Mouse (Mus musculus): ENCODE data around the gene Ttc17. TPM values are rescaled to one million over a fixed set of nuclear protein-coding genes. Genes with fewer than 3 reads are reported as not detected.

The Ttc17 gene
- polyA plus RNA-seq, 1 experiment from 2014 or later = 19.7 TPM

GRCm38 (mm10) chr2:94329336-94329735 lies 77.2 kb downstream of the Ttc17 start:
- no peak for ATAC-seq (ENCODE audit: insufficient read depth, low FRiP score)
- Histone ChIP-seq H3K4me2 (ENCODE audit: low read depth, low read length) (no peak overlapping the region), H3K4me3 (replicated peaks; ENCODE audit: low read length) (no peak overlapping the region), H3K36me3 (ENCODE audit: control insufficient read depth, insufficient read depth, low read length) (peaks cover 6% of the 10 kb centered on the region), H3K27me3 (ENCODE audit: control insufficient read depth, insufficient read depth, low read length) (no peaks in the 10 kb centered on the region), H3K4me1 (ENCODE audit: control insufficient read depth, insufficient read depth, low read length) (no peaks in the 10 kb centered on the region), H3K9me3 (replicated peaks; ENCODE audit: control insufficient read depth, low read length) (no peaks in the 10 kb centered on the region), H3K9ac (ENCODE audit: low read length) (no peak overlapping the region), H3K27ac (ENCODE audit: low read length) (no peak overlapping the region)
- 90% methylated on average over 13 of the region's 13 CpGs for WGBS

GRCm38 (mm10) chr2:94327836-94328235 lies 78.7 kb downstream of the Ttc17 start:
- ATAC-seq (ENCODE audit: insufficient read depth, low FRiP score) = no peak
- Histone ChIP-seq H3K4me2 (ENCODE audit: low read depth, low read length) (no peak overlapping the region), H3K27me3 (ENCODE audit: control insufficient read depth, insufficient read depth, low read length) (no peaks in the 10 kb centered on the region), H3K36me3 (ENCODE audit: control insufficient read depth, insufficient read depth, low read length) (peaks cover 17% of the 10 kb centered on the region), H3K9ac (ENCODE audit: low read length) (no peak overlapping the region), H3K27ac (ENCODE audit: low read length) (no peak overlapping the region), H3K9me3 (replicated peaks; ENCODE audit: control insufficient read depth, low read length) (no peaks in the 10 kb centered on the region), H3K4me1 (ENCODE audit: control insufficient read depth, insufficient read depth, low read length) (no peaks in the 10 kb centered on the region), H3K4me3 (replicated peaks; ENCODE audit: low read length) (no peak overlapping the region)
- 97% methylated on average over 3 of the region's 3 CpGs for WGBS

- Histone ChIP-seq H3K4me2 (ENCODE audit: low read depth, low read length) (no peak overlapping the region), H3K4me1 (ENCODE audit: control insufficient read depth, insufficient read depth, low read length) (no peaks in the 10 kb centered on the region), H3K36me3 (ENCODE audit: control insufficient read depth, insufficient read depth, low read length) (peaks cover 13% of the 10 kb centered on the region; the same call in 1 of the 2 replicates), H3K9ac (ENCODE audit: low read length) (no peak overlapping the region), H3K27me3 (ENCODE audit: control insufficient read depth, insufficient read depth, low read length) (no peaks in the 10 kb centered on the region), H3K4me3 (replicated peaks; ENCODE audit: low read length) (no peak overlapping the region), H3K9me3 (replicated peaks; ENCODE audit: control insufficient read depth, low read length) (no peaks in the 10 kb centered on the region), H3K27ac (ENCODE audit: low read length) (no peak overlapping the region)
- no peak for ATAC-seq (ENCODE audit: insufficient read depth, low FRiP score)
- WGBS = 69% methylated on average over 2 of the region's 2 CpGs
Observed at GRCm38 (mm10) chr2:94319780-94320179, 86.7 kb downstream of the Ttc17 start.

- H3K27me3 ChIP-seq (ENCODE audit: control insufficient read depth, insufficient read depth, low read length) = no peaks in the 10 kb centered on the region
- no peak overlapping the region for H3K9ac ChIP-seq (ENCODE audit: low read length)
- no peak overlapping the region for H3K4me2 ChIP-seq (ENCODE audit: low read depth, low read length)
- no peaks in the 10 kb centered on the region for H3K4me1 ChIP-seq (ENCODE audit: control insufficient read depth, insufficient read depth, low read length)
- no peak overlapping the region for H3K4me3 ChIP-seq (replicated peaks; ENCODE audit: low read length)
- H3K36me3 ChIP-seq (ENCODE audit: control insufficient read depth, insufficient read depth, low read length) = 0 out of 2 replicates have a peak, but pooled peaks cover 5% of the 10 kb centered on the region
- H3K9me3 ChIP-seq (replicated peaks; ENCODE audit: control insufficient read depth, low read length) = no peaks in the 10 kb centered on the region
- no peak overlapping the region for H3K27ac ChIP-seq (ENCODE audit: low read length)
- ATAC-seq (ENCODE audit: insufficient read depth, low FRiP score) = no peak
- 73% methylated on average over 5 of the region's 5 CpGs for WGBS
Observed at GRCm38 (mm10) chr2:94316526-94316925, 90.0 kb downstream of the Ttc17 start.

GRCm38 (mm10) chr2:94303984-94304383 lies 102.5 kb downstream of the Ttc17 start:
- ATAC-seq (ENCODE audit: insufficient read depth, low FRiP score) = no peak
- H3K4me3 ChIP-seq (replicated peaks; ENCODE audit: low read length) = no peak overlapping the region
- no peaks in the 10 kb centered on the region for H3K27me3 ChIP-seq (ENCODE audit: control insufficient read depth, insufficient read depth, low read length)
- H3K27ac ChIP-seq (ENCODE audit: low read length) = no peak overlapping the region
- no peaks in the 10 kb centered on the region for H3K4me1 ChIP-seq (ENCODE audit: control insufficient read depth, insufficient read depth, low read length)
- no peak overlapping the region for H3K9ac ChIP-seq (ENCODE audit: low read length)
- no peak overlapping the region for H3K4me2 ChIP-seq (ENCODE audit: low read depth, low read length)
- H3K36me3 ChIP-seq (ENCODE audit: control insufficient read depth, insufficient read depth, low read length) = peaks cover 19% of the 10 kb centered on the region
- WGBS = 92% methylated on average over 10 of the region's 10 CpGs
- H3K9me3 ChIP-seq (replicated peaks; ENCODE audit: control insufficient read depth, low read length) = no peaks in the 10 kb centered on the region

GRCm38 (mm10) chr2:94302393-94302792 lies 104.1 kb downstream of the Ttc17 start:
- no peaks in the 10 kb centered on the region for H3K27me3 ChIP-seq (ENCODE audit: control insufficient read depth, insufficient read depth, low read length)
- no peak overlapping the region for H3K4me3 ChIP-seq (replicated peaks; ENCODE audit: low read length)
- H3K4me1 ChIP-seq (ENCODE audit: control insufficient read depth, insufficient read depth, low read length) = no peaks in the 10 kb centered on the region
- H3K9ac ChIP-seq (ENCODE audit: low read length) = no peak overlapping the region
- peaks cover 19% of the 10 kb centered on the region for H3K36me3 ChIP-seq (ENCODE audit: control insufficient read depth, insufficient read depth, low read length)
- H3K9me3 ChIP-seq (replicated peaks; ENCODE audit: control insufficient read depth, low read length) = no peaks in the 10 kb centered on the region
- no peak overlapping the region for H3K4me2 ChIP-seq (ENCODE audit: low read depth, low read length)
- H3K27ac ChIP-seq (ENCODE audit: low read length) = no peak overlapping the region
- 52% methylated on average over 5 of the region's 5 CpGs for WGBS
- no peak for ATAC-seq (ENCODE audit: insufficient read depth, low FRiP score)

- Histone ChIP-seq H3K36me3 (ENCODE audit: control insufficient read depth, insufficient read depth, low read length) (peaks cover 19% of the 10 kb centered on the region), H3K4me2 (ENCODE audit: low read depth, low read length) (no peak overlapping the region), H3K4me3 (replicated peaks; ENCODE audit: low read length) (no peak overlapping the region), H3K4me1 (ENCODE audit: control insufficient read depth, insufficient read depth, low read length) (no peaks in the 10 kb centered on the region), H3K27ac (ENCODE audit: low read length) (no peak overlapping the region), H3K27me3 (ENCODE audit: control insufficient read depth, insufficient read depth, low read length) (no peaks in the 10 kb centered on the region), H3K9me3 (replicated peaks; ENCODE audit: control insufficient read depth, low read length) (no peaks in the 10 kb centered on the region), H3K9ac (ENCODE audit: low read length) (no peak overlapping the region)
- 88% methylated on average over 8 of the region's 8 CpGs for WGBS
- ATAC-seq (ENCODE audit: insufficient read depth, low FRiP score) = no peak
Observed at GRCm38 (mm10) chr2:94301749-94302148, 104.7 kb downstream of the Ttc17 start.

GRCm38 (mm10) chr2:94297467-94297866 lies 109.0 kb downstream of the Ttc17 start:
- Histone ChIP-seq H3K27ac (ENCODE audit: low read length) (no peak overlapping the region), H3K27me3 (ENCODE audit: control insufficient read depth, insufficient read depth, low read length) (no peaks in the 10 kb centered on the region), H3K4me2 (ENCODE audit: low read depth, low read length) (no peak overlapping the region), H3K36me3 (ENCODE audit: control insufficient read depth, insufficient read depth, low read length) (peaks cover 14% of the 10 kb centered on the region), H3K9me3 (replicated peaks; ENCODE audit: control insufficient read depth, low read length) (no peaks in the 10 kb centered on the region), H3K4me3 (replicated peaks; ENCODE audit: low read length) (no peak overlapping the region), H3K9ac (ENCODE audit: low read length) (no peak overlapping the region), H3K4me1 (ENCODE audit: control insufficient read depth, insufficient read depth, low read length) (no peaks in the 10 kb centered on the region)
- ATAC-seq (ENCODE audit: insufficient read depth, low FRiP score) = no peak
- 65% methylated on average over 3 of the region's 3 CpGs for WGBS

- Histone ChIP-seq H3K4me1 (ENCODE audit: control insufficient read depth, insufficient read depth, low read length) (0 out of 2 replicates have a peak, but pooled peaks cover 2% of the 10 kb centered on the region), H3K4me2 (ENCODE audit: low read depth, low read length) (no peak overlapping the region), H3K27me3 (ENCODE audit: control insufficient read depth, insufficient read depth, low read length) (no peaks in the 10 kb centered on the region), H3K27ac (ENCODE audit: low read length) (no peak overlapping the region), H3K9me3 (replicated peaks; ENCODE audit: control insufficient read depth, low read length) (no peaks in the 10 kb centered on the region), H3K4me3 (replicated peaks; ENCODE audit: low read length) (no peak overlapping the region), H3K36me3 (ENCODE audit: control insufficient read depth, insufficient read depth, low read length) (no peaks in the 10 kb centered on the region), H3K9ac (ENCODE audit: low read length) (no peak overlapping the region)
- no peak for ATAC-seq (ENCODE audit: insufficient read depth, low FRiP score)
- WGBS = 2% methylated on average over 5 of the region's 5 CpGs
Observed at GRCm38 (mm10) chr2:94290483-94290882, 116.0 kb downstream of the Ttc17 start.

- Histone ChIP-seq H3K4me3 (replicated peaks; ENCODE audit: low read length) (no peak overlapping the region), H3K9ac (ENCODE audit: low read length) (no peak overlapping the region), H3K4me1 (ENCODE audit: control insufficient read depth, insufficient read depth, low read length) (0 out of 2 replicates have a peak, but pooled peaks cover 2% of the 10 kb centered on the region), H3K36me3 (ENCODE audit: control insufficient read depth, insufficient read depth, low read length) (no peaks in the 10 kb centered on the region), H3K27me3 (ENCODE audit: control insufficient read depth, insufficient read depth, low read length) (no peaks in the 10 kb centered on the region), H3K27ac (ENCODE audit: low read length) (no peak overlapping the region), H3K4me2 (ENCODE audit: low read depth, low read length) (no peak overlapping the region), H3K9me3 (replicated peaks; ENCODE audit: control insufficient read depth, low read length) (no peaks in the 10 kb centered on the region)
- 62% methylated on average over 6 of the region's 6 CpGs for WGBS
- ATAC-seq (ENCODE audit: insufficient read depth, low FRiP score) = no peak
Observed at GRCm38 (mm10) chr2:94289659-94290058, 116.8 kb downstream of the Ttc17 start.
